8 mouse cellular contexts compared by ENCODE assay signal in genomic region chr9:113707481-113708360, GRCm38 (mm10). TPM values are rescaled to one million over a fixed set of nuclear protein-coding genes. Genes with fewer than 3 reads are reported as not detected.
DNase-seq lines count a peak whose midpoint lies in the region; ATAC-seq lines count a peak whose summit lies in the region.

Pdcd6ip (minus strand) TSS chr9:113708259.

- H3K4me2 ChIP-seq in forebrain, embryonic 11.5 days (ENCODE audit: low read depth, low read length, severe bottlenecking), result peak within 1 kb of the TSS; percentile 64
- peak within 1 kb of the TSS; percentile 80 for H3K4me2 ChIP-seq in heart, embryonic 16.5 days (ENCODE audit: low read depth, low read length)
- peak within 1 kb of the TSS; percentile 74 for H3K4me2 ChIP-seq in liver, embryonic 15.5 days
- peak within 1 kb of the TSS; percentile 89 for H3K4me2 ChIP-seq in neural tube, embryonic 12.5 days (replicated peaks)

- H3K27me3 ChIP-seq in forebrain, embryonic 11.5 days (ENCODE audit: control insufficient read depth, insufficient read depth, low read length), result no peaks in the 10 kb centered on the region
- no peaks in the 10 kb centered on the region for H3K27me3 ChIP-seq in heart, embryonic 16.5 days (ENCODE audit: control insufficient read depth, insufficient read depth, low read length)
- 0 out of 2 replicates have a peak, but pooled peaks cover 5% of the 10 kb centered on the region for H3K27me3 ChIP-seq in liver, embryonic 15.5 days
- H3K27me3 ChIP-seq in neural tube, embryonic 12.5 days (replicated peaks), result no peaks in the 10 kb centered on the region

- WGBS in forebrain, embryonic 11.5 days, result 2% methylated on average over 76 of the region's 77 CpGs
- under 1% methylated on average over 77 of the region's 77 CpGs for WGBS in heart, embryonic 16.5 days
- WGBS in liver, embryonic 15.5 days (ENCODE audit: insufficient replicate concordance), result under 1% methylated on average over 77 of the region's 77 CpGs
- WGBS in neural tube, embryonic 12.5 days, result 2% methylated on average over 77 of the region's 77 CpGs

- DNase-seq in CD8-positive naive resting alpha-beta T cell, adult 2 months (ENCODE audit: low read depth in 2 of 2, low spot score in 2 of 2), result peak; percentile 88 to 89
- DNase-seq in c-Kit-positive CD71-positive TER-119-negative erythroid progenitor cells, embryonic 14.5 days (ENCODE audit: low read depth), result peak; percentile 77
- DNase-seq in forebrain, embryonic 11.5 days (ENCODE audit: low spot score), result peak; percentile 94
- DNase-seq in kidney, postnatal 36 days, result peak; percentile 92 to 96
- DNase-seq in telencephalon, adult 2 months (ENCODE audit: low read depth, low spot score), result peak; percentile 71

- peak within 1 kb of the TSS; percentile 94 for H3K9ac ChIP-seq in forebrain, embryonic 11.5 days (ENCODE audit: low read length)
- H3K9ac ChIP-seq in heart, embryonic 16.5 days (ENCODE audit: low read length), result peak within 1 kb of the TSS; percentile 98
- peak within 1 kb of the TSS; percentile 91 for H3K9ac ChIP-seq in liver, embryonic 15.5 days
- peak within 1 kb of the TSS; percentile 91 for H3K9ac ChIP-seq in neural tube, embryonic 12.5 days

- H3K36me3 ChIP-seq in forebrain, embryonic 11.5 days (ENCODE audit: control insufficient read depth, insufficient read depth, low read length), result no peaks in the 10 kb centered on the region
- no peaks in the 10 kb centered on the region for H3K36me3 ChIP-seq in heart, embryonic 16.5 days (ENCODE audit: control insufficient read depth, insufficient read depth)
- 0 out of 2 replicates have a peak, but pooled peaks cover 5% of the 10 kb centered on the region for H3K36me3 ChIP-seq in liver, embryonic 15.5 days (replicated peaks)
- no peaks in the 10 kb centered on the region for H3K36me3 ChIP-seq in neural tube, embryonic 12.5 days

- peaks cover 7% of the 10 kb centered on the region; the same call in 1 of the 2 replicates for H3K4me1 ChIP-seq in forebrain, embryonic 11.5 days (replicated peaks; ENCODE audit: control insufficient read depth, insufficient read depth, low read length)
- peaks cover 20% of the 10 kb centered on the region for H3K4me1 ChIP-seq in heart, embryonic 16.5 days (ENCODE audit: control insufficient read depth, insufficient read depth, low read length)
- H3K4me1 ChIP-seq in liver, embryonic 15.5 days (replicated peaks), result peaks cover 42% of the 10 kb centered on the region
- H3K4me1 ChIP-seq in neural tube, embryonic 12.5 days, result peaks cover 27% of the 10 kb centered on the region

- ATAC-seq in forebrain, embryonic 11.5 days (replicated peaks; ENCODE audit: low FRiP score), result peak; percentile 95
- ATAC-seq in heart, embryonic 16.5 days (replicated peaks; ENCODE audit: extremely low read depth, insufficient read depth, low FRiP score), result peak; percentile 89
- ATAC-seq in liver, embryonic 15.5 days (ENCODE audit: insufficient read depth), result peak; percentile 88
- ATAC-seq in neural tube, embryonic 12.5 days (ENCODE audit: low FRiP score, low read depth), result peak; percentile 90

- H3K4me3 ChIP-seq in forebrain, embryonic 11.5 days (ENCODE audit: low read depth, low read length), result peak within 1 kb of the TSS; percentile 96
- peak within 1 kb of the TSS; percentile 90 for H3K4me3 ChIP-seq in heart, embryonic 16.5 days (ENCODE audit: low read length)
- peak within 1 kb of the TSS; percentile 87 for H3K4me3 ChIP-seq in liver, embryonic 15.5 days (replicated peaks)
- peak within 1 kb of the TSS; percentile 89 for H3K4me3 ChIP-seq in neural tube, embryonic 12.5 days

- no peaks in the 10 kb centered on the region for H3K9me3 ChIP-seq in forebrain, embryonic 11.5 days (ENCODE audit: control insufficient read depth, low read length)
- no peaks in the 10 kb centered on the region for H3K9me3 ChIP-seq in heart, embryonic 16.5 days (replicated peaks; ENCODE audit: control insufficient read depth, low read length)
- no peaks in the 10 kb centered on the region for H3K9me3 ChIP-seq in liver, embryonic 15.5 days (replicated peaks)
- H3K9me3 ChIP-seq in neural tube, embryonic 12.5 days, result no peaks in the 10 kb centered on the region

- 0 out of 2 replicates have a peak within 1 kb of the TSS, but pooled peaks have one; percentile 25 for H3K27ac ChIP-seq in forebrain, embryonic 11.5 days (ENCODE audit: low read depth, low read length)
- H3K27ac ChIP-seq in heart, embryonic 16.5 days (ENCODE audit: low read length), result peak within 1 kb of the TSS; percentile 95
- peak within 1 kb of the TSS; percentile 82 for H3K27ac ChIP-seq in liver, embryonic 15.5 days (replicated peaks)
- peak within 1 kb of the TSS; percentile 32; the same call in 1 of the 2 replicates for H3K27ac ChIP-seq in neural tube, embryonic 12.5 days

RNA-seq across cellular contexts. Expression of gene Pdcd6ip, which starts in this region (rescaled TPM):
- 56.7 and 66.7 TPM in 2 replicates for polyA plus RNA-seq in forebrain, embryonic 11.5 days (2014; fragmentation: Nextera tagmentation; extraction: Ambion mirVana)
- 58.9 and 70.3 TPM in 2 replicates for polyA plus RNA-seq in heart, embryonic 16.5 days (2015; fragmentation: Nextera tagmentation; extraction: Ambion mirVana)
- 37.4 and 39.5 TPM in 2 replicates for polyA plus RNA-seq in liver, embryonic 15.5 days (2015; fragmentation: Nextera tagmentation; extraction: Ambion mirVana)
- polyA plus RNA-seq in neural tube, embryonic 12.5 days (2016; fragmentation: Nextera tagmentation; extraction: Ambion mirVana), result 48.3 and 54.7 TPM in 2 replicates

Comparison
In these comparisons a context has a peak if more than half of its experiments do, and no peak if none do; other contexts are left out.
1. Peak in every context shown above with its lines: DNase-seq, ATAC-seq, H3K4me3 ChIP-seq and H3K27ac ChIP-seq.
2. H3K27ac ChIP-seq: peak in every context shown above with its lines; median percentile 95 in heart, embryonic 16.5 days; 82 in liver, embryonic 15.5 days; 32 in neural tube, embryonic 12.5 days; 25 in forebrain, embryonic 11.5 days.